Mouse (Mus musculus) embryonic facial prominence, embryonic 10.5 days (tissue): ENCODE data around the gene Dnajc5g. TPM values are rescaled to one million over a fixed set of nuclear protein-coding genes. Genes with fewer than 3 reads are reported as not detected.

Experiments
- DNase-seq: peaks from one replicate; pipeline ENCODE4 v3.0.0-alpha.2; 2017; ENCODE audit warnings: low spot score
- H3K27ac ChIP-seq: fragments of 300-500 bp; sonication (generic); replicated peaks from 2 replicates; pipeline ENCODE4 v1.5.1; 2016; ENCODE audit warnings: mild to moderate bottlenecking
- H3K27me3 ChIP-seq: fragments of 300-500 bp; sonication (generic); replicated peaks from 2 replicates; pipeline ENCODE4 v1.6.1; 2016; ENCODE audit warnings: low read depth, mild to moderate bottlenecking; ENCODE audit not compliant: poor library complexity, severe bottlenecking
- H3K36me3 ChIP-seq: fragments of 300-500 bp; sonication (generic); replicated peaks from 2 replicates; pipeline ENCODE4 v1.6.1; 2016; ENCODE audit warnings: mild to moderate bottlenecking, moderate library complexity
- H3K4me1 ChIP-seq: fragments of 300-500 bp; sonication (generic); 2 replicates; pipeline ENCODE4 v1.6.1; 2016
- H3K4me3 ChIP-seq: fragments of 300-500 bp; sonication (generic); 2 replicates; pipeline ENCODE4 v1.5.1; 2016; ENCODE audit warnings: mild to moderate bottlenecking, moderate library complexity
- H3K9me3 ChIP-seq: fragments of 300-500 bp; sonication (generic); 2 replicates; pipeline ENCODE4 v1.6.1; 2016; ENCODE audit warnings: mild to moderate bottlenecking
- WGBS: fragments of 180-500 bp; shearing (Covaris S2); methylation state at CpG from one replicate; pipeline ENCODE4 v1.1.7; 2016; 5-methylcytosine and 5-hydroxymethylcytosine counted together
- polyA plus RNA-seq: library from polyadenylated mRNA; unstranded; fragments of >200 nt; fragmentation: Nextera tagmentation; extraction: Ambion mirVana; gene quantifications from 2 replicates; pipeline ENCODE4 v1.2.1, GENCODE M21; 2016

The Dnajc5g gene
- polyA plus RNA-seq: not detected in 2 replicates

- H3K4me1 ChIP-seq: no peaks in the 10 kb centered on the region
- WGBS: 84% methylated on average over 9 of the region's 9 CpGs
- no peaks in the 10 kb centered on the region for H3K27me3 ChIP-seq
- no peaks in the 10 kb centered on the region for H3K9me3 ChIP-seq
- H3K27ac ChIP-seq: no peak within 1 kb of the TSS
- no peak for DNase-seq
- H3K36me3 ChIP-seq: no peaks in the 10 kb centered on the region
- H3K4me3 ChIP-seq: no peak within 1 kb of the TSS
These were observed at the start of gene Dnajc5g for GRCm38 (mm10) chr5:31105814-31106335. Gene Dnajc5g, plus strand, starts transcription at chr5:31106285.

- peaks cover 100% of the 10 kb centered on the region for H3K36me3 ChIP-seq
- DNase-seq: no peak
- H3K27me3 ChIP-seq: no peaks in the 10 kb centered on the region
- no peaks in the 10 kb centered on the region for H3K9me3 ChIP-seq
- 98% methylated on average over 3 of the region's 3 CpGs for WGBS
- no peak overlapping the region for H3K27ac ChIP-seq
- H3K4me3 ChIP-seq: no peak overlapping the region
- H3K4me1 ChIP-seq: no peaks in the 10 kb centered on the region
These were observed 36.3 kb upstream of the Dnajc5g start for GRCm38 (mm10) chr5:31069810-31070209.

- DNase-seq: no peak
- Histone ChIP-seq H3K27me3 (no peaks in the 10 kb centered on the region), H3K4me1 (no peaks in the 10 kb centered on the region), H3K27ac (no peak overlapping the region), H3K36me3 (peaks cover 100% of the 10 kb centered on the region), H3K4me3 (no peak overlapping the region), H3K9me3 (no peaks in the 10 kb centered on the region)
- 92% methylated on average over 2 of the region's 2 CpGs for WGBS
These were observed 35.0 kb upstream of the Dnajc5g start for GRCm38 (mm10) chr5:31071059-31071458.

- Histone ChIP-seq H3K36me3 (peaks cover 100% of the 10 kb centered on the region), H3K4me1 (no peaks in the 10 kb centered on the region)
- WGBS: 93% methylated on average over 11 of the region's 11 CpGs
These were observed 34.3 kb upstream of the Dnajc5g start for GRCm38 (mm10) chr5:31071821-31072220.

GRCm38 (mm10) chr5:31073176-31073575 lies 32.9 kb upstream of the Dnajc5g start:
- no peak for DNase-seq
- H3K4me1 ChIP-seq: no peaks in the 10 kb centered on the region
- no peak overlapping the region for H3K4me3 ChIP-seq
- no peaks in the 10 kb centered on the region for H3K27me3 ChIP-seq
- H3K9me3 ChIP-seq: no peaks in the 10 kb centered on the region
- 91% methylated on average over 12 of the region's 12 CpGs for WGBS
- peaks cover 100% of the 10 kb centered on the region for H3K36me3 ChIP-seq
- no peak overlapping the region for H3K27ac ChIP-seq

More at GRCm38 (mm10) chr5:31071821-31072220, 34.3 kb upstream of the Dnajc5g start:
- Histone ChIP-seq H3K4me3 (no peak overlapping the region), H3K9me3 (no peaks in the 10 kb centered on the region), H3K27me3 (no peaks in the 10 kb centered on the region), H3K27ac (no peak overlapping the region)
- peak; percentile 5 for DNase-seq

GRCm38 (mm10) chr5:31076346-31076745 lies 29.7 kb upstream of the Dnajc5g start:
- H3K27me3 ChIP-seq: no peaks in the 10 kb centered on the region
- H3K36me3 ChIP-seq: peaks cover 87% of the 10 kb centered on the region
- no peak for DNase-seq
- 0 out of 2 replicates have a peak, but pooled peaks cover 3% of the 10 kb centered on the region for H3K4me1 ChIP-seq
- H3K9me3 ChIP-seq: no peaks in the 10 kb centered on the region
- 87% methylated on average over 13 of the region's 13 CpGs for WGBS
- no peak overlapping the region for H3K4me3 ChIP-seq
- H3K27ac ChIP-seq: no peak overlapping the region

GRCm38 (mm10) chr5:31080059-31080794 lies 25.9 kb upstream of the Dnajc5g start:
- H3K27ac ChIP-seq: no peak overlapping the region
- H3K4me3 ChIP-seq: no peak overlapping the region
- H3K9me3 ChIP-seq: no peaks in the 10 kb centered on the region
- peaks cover 22% of the 10 kb centered on the region for H3K4me1 ChIP-seq
- DNase-seq: no peak
- H3K36me3 ChIP-seq: peaks cover 48% of the 10 kb centered on the region
- H3K27me3 ChIP-seq: peaks cover 19% of the 10 kb centered on the region
- 79% methylated on average over 13 of the region's 13 CpGs for WGBS

- H3K36me3 ChIP-seq: peaks cover 43% of the 10 kb centered on the region
- WGBS: 68% methylated on average over 3 of the region's 3 CpGs
- DNase-seq: no peak
- peaks cover 22% of the 10 kb centered on the region for H3K4me1 ChIP-seq
- no peak overlapping the region for H3K27ac ChIP-seq
- no peaks in the 10 kb centered on the region for H3K9me3 ChIP-seq
- peaks cover 24% of the 10 kb centered on the region for H3K27me3 ChIP-seq
- no peak overlapping the region for H3K4me3 ChIP-seq
These were observed 25.3 kb upstream of the Dnajc5g start for GRCm38 (mm10) chr5:31080795-31081164.

GRCm38 (mm10) chr5:31081386-31081785 lies 24.7 kb upstream of the Dnajc5g start:
- H3K4me1 ChIP-seq: peaks cover 22% of the 10 kb centered on the region
- H3K36me3 ChIP-seq: peaks cover 37% of the 10 kb centered on the region
- no peak overlapping the region for H3K27ac ChIP-seq
- peaks cover 31% of the 10 kb centered on the region for H3K27me3 ChIP-seq
- H3K9me3 ChIP-seq: no peaks in the 10 kb centered on the region
- H3K4me3 ChIP-seq: no peak overlapping the region
- DNase-seq: peak; percentile 61
- 75% methylated on average over 3 of the region's 3 CpGs for WGBS

- peaks cover 22% of the 10 kb centered on the region for H3K4me1 ChIP-seq
- H3K27me3 ChIP-seq: peaks cover 39% of the 10 kb centered on the region
- peaks cover 27% of the 10 kb centered on the region for H3K36me3 ChIP-seq
- no peak overlapping the region for H3K4me3 ChIP-seq
- H3K9me3 ChIP-seq: no peaks in the 10 kb centered on the region
- H3K27ac ChIP-seq: no peak overlapping the region
- WGBS: 12% methylated on average over 5 of the region's 5 CpGs
- peak; percentile 69 for DNase-seq
These were observed 23.7 kb upstream of the Dnajc5g start for GRCm38 (mm10) chr5:31082355-31082754.

- no peak for DNase-seq
- H3K4me3 ChIP-seq: no peak overlapping the region
- no peaks in the 10 kb centered on the region for H3K9me3 ChIP-seq
- no peak overlapping the region for H3K27ac ChIP-seq
- WGBS: 48% methylated on average over 12 of the region's 12 CpGs
- H3K36me3 ChIP-seq: peaks cover 20% of the 10 kb centered on the region
- H3K27me3 ChIP-seq: peaks cover 46% of the 10 kb centered on the region
- peaks cover 22% of the 10 kb centered on the region for H3K4me1 ChIP-seq
These were observed 23.0 kb upstream of the Dnajc5g start for GRCm38 (mm10) chr5:31082935-31083625.

GRCm38 (mm10) chr5:31083949-31084348 lies 22.1 kb upstream of the Dnajc5g start:
- 8% methylated on average over 8 of the region's 8 CpGs for WGBS
- Histone ChIP-seq H3K4me3 (no peak overlapping the region), H3K27me3 (peaks cover 55% of the 10 kb centered on the region), H3K9me3 (no peaks in the 10 kb centered on the region), H3K27ac (no peak overlapping the region), H3K4me1 (peaks cover 22% of the 10 kb centered on the region), H3K36me3 (peaks cover 11% of the 10 kb centered on the region)
- no peak for DNase-seq

GRCm38 (mm10) chr5:31086606-31087005 lies 19.5 kb upstream of the Dnajc5g start:
- Histone ChIP-seq H3K4me1 (peaks cover 19% of the 10 kb centered on the region), H3K27ac (no peak overlapping the region), H3K27me3 (peaks cover 82% of the 10 kb centered on the region), H3K9me3 (no peaks in the 10 kb centered on the region), H3K36me3 (no peaks in the 10 kb centered on the region), H3K4me3 (no peak overlapping the region)
- DNase-seq: no peak
- WGBS: 32% methylated on average over 7 of the region's 7 CpGs
